Mouse (Mus musculus) brain, adult 10 weeks (tissue): ENCODE results near the gene Gm20870. TPM values are rescaled to one million over a fixed set of nuclear protein-coding genes. Genes with fewer than 3 reads are reported as not detected.

Experiments used
- polyA plus RNA-seq: library from polyadenylated mRNA; stranded (reverse); fragments of 350-450 nt; fragmentation: Illumina TruSeq; extraction: RNeasy Lipid Tissue Mini Kit (QIAGEN cat#74804); gene quantifications from one replicate; pipeline ENCODE4 v1.2.3, GENCODE M21; 2015; ENCODE audit warnings: low read depth, low replicate concordance

Gene Gm20870
- polyA plus RNA-seq: not detected

DNA sequence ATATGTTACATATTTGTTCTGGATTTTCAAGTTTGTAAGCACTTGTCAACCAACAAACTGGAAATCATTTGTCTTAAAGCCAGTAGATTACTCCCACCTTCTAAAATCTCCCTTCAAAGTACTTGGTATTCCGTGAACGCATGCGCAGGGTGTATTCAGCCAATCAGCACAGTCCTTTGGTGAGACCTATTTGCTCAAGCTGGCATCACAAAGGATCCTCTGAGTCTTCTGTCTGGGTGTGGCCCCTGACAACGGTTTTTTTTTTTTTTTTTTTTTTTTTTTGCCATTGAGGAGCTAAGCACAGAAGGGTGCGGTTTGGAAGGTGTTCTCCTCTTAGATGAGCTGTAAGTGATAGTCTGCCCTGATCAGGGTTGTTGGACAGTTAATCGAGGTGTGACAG is at the start of gene Gm20870:
Gm20870 (plus strand) TSS at position 301 of the 400 bp plus-strand sequence.

Other genes with a start within 250 kb of the Gm20870 start
- gene Gm20869, start 222.6 kb upstream of the Gm20870 start, polyA plus RNA-seq: not detected